Mouse (Mus musculus) urinary bladder, adult 18-20 months (tissue): ENCODE data around the gene Yeats4.

Experiments used
- DNase-seq, 2 experiments: peaks; one replicate each; pipeline ENCODE4 v3.0.0; 2022; ENCODE audit warnings: low spot score in 2 of 2, mixed read lengths in 2 of 2

Gene Yeats4

DNA sequence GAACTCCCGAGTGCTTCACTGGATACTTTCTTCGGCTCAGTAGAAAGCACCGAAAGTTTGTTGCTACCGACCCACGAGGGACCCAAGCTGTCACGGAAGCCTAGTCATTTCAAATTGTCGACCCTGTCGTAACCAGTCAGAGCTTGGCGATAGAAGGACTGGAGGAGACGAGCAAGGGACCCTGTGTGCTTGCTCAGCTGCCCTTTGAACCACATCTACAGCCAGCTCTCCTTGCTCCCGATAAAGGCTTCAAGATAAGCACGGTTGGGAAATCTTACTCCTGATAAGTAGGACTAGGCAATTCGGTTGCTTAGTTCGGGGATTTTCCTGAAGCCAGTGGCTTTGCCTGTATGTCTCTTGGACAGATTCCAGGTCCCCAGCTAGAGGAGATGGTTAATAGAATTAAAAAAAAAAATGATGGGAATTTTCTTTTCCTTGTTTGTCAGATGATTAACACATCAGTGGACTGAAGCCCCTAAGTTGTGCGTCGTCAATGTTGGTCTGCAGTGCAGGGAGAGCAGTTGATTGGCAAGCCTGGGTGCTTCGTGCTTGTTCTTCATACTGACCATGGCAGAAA, 21.2 kb downstream of the Yeats4 start:
- DNase-seq: no peak

- no peak for DNase-seq
Measured at GRCm38 (mm10) chr10:117199701-117200100, 24.6 kb downstream of the Yeats4 start.

GRCm38 (mm10) chr10:117196696-117197095, 27.6 kb downstream of the Yeats4 start:
- no peak for DNase-seq

GRCm38 (mm10) chr10:117195748-117196147, 28.6 kb downstream of the Yeats4 start:
- DNase-seq: no peak

DNA sequence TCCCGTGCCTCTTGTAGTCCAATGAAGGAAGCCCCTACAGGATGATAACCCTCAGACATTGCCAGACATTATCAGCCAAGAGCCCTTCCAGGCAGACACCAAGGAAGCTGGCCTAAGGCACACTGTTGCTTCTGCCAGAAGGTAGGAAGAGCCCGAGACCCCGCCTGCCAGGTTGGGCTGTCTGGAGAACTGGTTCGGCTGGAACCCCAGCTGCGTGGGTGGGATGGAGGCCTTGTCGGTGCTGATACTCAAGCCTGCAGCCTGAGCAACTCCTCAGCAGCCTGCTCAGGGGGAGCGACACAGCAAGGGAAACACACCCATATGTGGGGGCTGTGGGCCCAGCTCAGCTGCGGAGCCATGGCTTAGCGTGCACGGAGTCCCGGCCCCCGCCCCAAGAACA, 29.3 kb downstream of the Yeats4 start:
- no peak for DNase-seq

- no peak for DNase-seq
Measured at GRCm38 (mm10) chr10:117193364-117193763, 30.9 kb downstream of the Yeats4 start.

DNA sequence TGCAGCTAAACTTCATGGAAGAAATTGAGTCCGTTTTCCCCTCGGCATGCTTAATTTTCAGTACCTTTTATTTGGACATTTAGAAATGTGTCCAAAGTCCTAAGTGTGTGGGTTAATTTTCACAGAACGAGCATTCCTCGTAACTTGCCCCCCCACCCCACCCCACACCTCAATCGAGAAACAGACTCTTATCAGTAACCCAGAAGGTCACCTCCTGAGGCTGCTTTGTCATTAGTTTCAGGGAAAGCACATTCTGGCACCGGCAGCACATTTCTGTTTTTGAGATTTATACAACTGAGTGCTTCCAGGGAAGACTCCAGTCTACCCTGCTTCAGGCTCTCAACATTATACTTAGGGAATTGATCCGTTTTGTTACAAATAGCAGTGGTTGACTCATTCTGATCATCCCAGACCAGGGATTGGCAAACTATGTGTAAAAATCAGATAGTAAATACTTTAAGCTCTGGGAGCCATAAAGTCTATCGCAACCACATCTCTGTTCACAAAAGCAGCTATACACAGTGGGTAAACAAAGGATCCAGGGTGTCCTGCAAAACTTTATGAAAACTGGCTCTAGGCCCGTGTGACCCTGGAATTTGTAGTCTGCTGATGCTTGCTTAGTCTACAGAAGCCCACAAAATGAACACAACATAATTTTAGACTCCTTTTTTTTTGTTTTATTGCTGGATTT, 38.8 kb downstream of the Yeats4 start:
- no peak for DNase-seq

DNA sequence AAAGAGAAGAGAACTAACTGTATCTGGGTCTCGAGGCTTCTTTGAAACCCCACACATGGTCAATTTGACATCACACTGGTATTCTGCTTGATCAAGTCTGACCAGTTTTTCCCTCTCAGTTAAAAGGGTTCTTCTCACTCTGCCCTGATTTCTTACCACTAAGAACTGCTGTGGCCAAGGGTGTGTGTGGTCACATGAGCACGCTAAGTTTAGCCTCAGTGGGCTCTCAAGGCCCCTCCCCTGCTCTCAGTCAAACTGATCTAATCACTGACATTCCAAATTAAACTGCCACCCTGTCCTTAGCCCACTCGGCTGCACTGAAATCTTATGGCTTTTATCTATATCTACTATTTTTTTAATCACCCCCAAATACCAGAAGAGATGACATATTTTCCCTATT, 43.2 kb downstream of the Yeats4 start:
- no peak for DNase-seq

GRCm38 (mm10) chr10:117174645-117175044, 49.7 kb downstream of the Yeats4 start:
- DNase-seq: no peak

- DNase-seq: no peak
Measured at GRCm38 (mm10) chr10:117173566-117174438, 50.5 kb downstream of the Yeats4 start.

GRCm38 (mm10) chr10:117173111-117173510, 51.2 kb downstream of the Yeats4 start:
- no peak for DNase-seq

DNA sequence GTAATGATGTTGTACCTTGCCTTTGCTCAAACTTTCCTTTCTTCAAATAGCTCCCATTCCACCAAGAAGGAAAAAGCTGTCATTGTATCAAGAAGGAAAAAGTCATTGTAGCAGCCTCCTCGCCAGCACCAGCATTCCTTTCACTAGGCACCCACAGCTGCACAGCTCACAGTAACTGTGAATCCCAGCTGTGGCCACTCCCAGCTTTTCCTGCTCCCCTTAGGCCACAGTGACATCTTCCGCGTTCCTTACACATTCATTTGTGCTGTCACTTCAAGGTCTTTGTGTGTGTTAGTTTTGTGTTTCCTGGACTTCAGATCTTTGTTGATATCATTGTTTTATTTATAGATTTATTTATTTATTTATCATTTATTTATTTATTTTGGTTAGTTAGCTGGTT, 52.2 kb downstream of the Yeats4 start:
- no peak for DNase-seq

GRCm38 (mm10) chr10:117166785-117167425, 57.4 kb downstream of the Yeats4 start:
- no peak for DNase-seq
